Mouse (Mus musculus): ENCODE measurements around the gene Parg.
"Not testable (repeated sequence)": the region's sequence is repeated elsewhere in the genome, so short reads cannot be mapped to it uniquely, and the experiment has no call there.

Gene Parg

GRCm38 (mm10) chr14:32201791-32202451 lies at the start of gene Parg, which contains the start of gene Timm23:
Parg (plus strand) TSS chr14:32201949.
Timm23 (minus strand) TSS chr14:32201898.
- DNase-seq (ENCODE audit: low spot score in 2 of 2) = peak; percentile 80 to 89

- no peak for DNase-seq (ENCODE audit: low spot score in 2 of 2)
Observed at GRCm38 (mm10) chr14:32152243-32152965, 49.3 kb upstream of the Parg start.

- peak in 1 of 2 experiments; percentile 34 for DNase-seq (ENCODE audit: low spot score in 2 of 2)
Observed at GRCm38 (mm10) chr14:32153156-32153555, 48.6 kb upstream of the Parg start.

- no peak for DNase-seq (ENCODE audit: low spot score in 2 of 2)
Observed at GRCm38 (mm10) chr14:32154758-32155157, 47.0 kb upstream of the Parg start.

- DNase-seq (ENCODE audit: low spot score in 2 of 2) = no peak
Observed at GRCm38 (mm10) chr14:32159150-32159670, 42.5 kb upstream of the Parg start.

GRCm38 (mm10) chr14:32159690-32160246 lies 42.0 kb upstream of the Parg start, which contains the start of gene Ncoa4:
Ncoa4 (plus strand) TSS chr14:32159865.
- DNase-seq (ENCODE audit: low spot score in 2 of 2) = peak; percentile 99

- no peak for DNase-seq (ENCODE audit: low spot score in 2 of 2)
Observed at GRCm38 (mm10) chr14:32160563-32160962, 41.2 kb upstream of the Parg start.

GRCm38 (mm10) chr14:32161090-32161885 lies 40.5 kb upstream of the Parg start:
- DNase-seq (ENCODE audit: low spot score in 2 of 2) = peak; percentile 8 to 9

GRCm38 (mm10) chr14:32162231-32162630 lies 39.5 kb upstream of the Parg start:
- no peak for DNase-seq (ENCODE audit: low spot score in 2 of 2)

- DNase-seq (ENCODE audit: low spot score in 2 of 2) = no peak
Observed at GRCm38 (mm10) chr14:32163203-32163888, 38.4 kb upstream of the Parg start.

GRCm38 (mm10) chr14:32164173-32165051 lies 37.3 kb upstream of the Parg start:
- DNase-seq (ENCODE audit: low spot score in 2 of 2) = no peak

- DNase-seq (ENCODE audit: low spot score in 2 of 2) = peak; percentile 80 to 86
Observed at GRCm38 (mm10) chr14:32165278-32166061, 36.3 kb upstream of the Parg start.

- no peak for DNase-seq (ENCODE audit: low spot score in 2 of 2)
Observed at GRCm38 (mm10) chr14:32166062-32166441, 35.7 kb upstream of the Parg start.

GRCm38 (mm10) chr14:32166840-32167239 lies 34.9 kb upstream of the Parg start:
- no peak for DNase-seq (ENCODE audit: low spot score in 2 of 2)

GRCm38 (mm10) chr14:32167326-32167725 lies 34.4 kb upstream of the Parg start:
- no peak for DNase-seq (ENCODE audit: low spot score in 2 of 2)

- no peak for DNase-seq (ENCODE audit: low spot score in 2 of 2)
Observed at GRCm38 (mm10) chr14:32168653-32169231, 33.0 kb upstream of the Parg start.

GRCm38 (mm10) chr14:32170137-32170536 lies 31.6 kb upstream of the Parg start:
- no peak for DNase-seq (ENCODE audit: low spot score in 2 of 2)

- no peak for DNase-seq (ENCODE audit: low spot score in 2 of 2)
Observed at GRCm38 (mm10) chr14:32175310-32175709, 26.4 kb upstream of the Parg start.

- DNase-seq (ENCODE audit: low spot score in 2 of 2) = not testable (repeated sequence)
Observed at GRCm38 (mm10) chr14:32176590-32176989, 25.2 kb upstream of the Parg start.
